Mouse (Mus musculus) heart, postnatal 36 days (tissue): ENCODE results near the gene Spag9. TPM values are rescaled to one million over a fixed set of nuclear protein-coding genes. Genes with fewer than 3 reads are reported as not detected.

Source experiments
- DNase-seq, 2 experiments: peaks; one replicate each; pipeline ENCODE4 v3.0.0; 2021 to 2022
- intact Hi-C: fragments of 180-260 bp; cut with DNase I; formaldehyde crosslinking; loops from one replicate; pipeline ENCODE4 v1.15.1; 2025
- total RNA-seq, 2 experiments: library from RNA; stranded (reverse); gene quantifications; 2 replicates each; pipeline ENCODE4 v1.2.3; 2021

Gene Spag9
- total RNA-seq, 2 experiments from 2014 or later: 147 to 159 TPM

- DNase-seq: no peak
- intact Hi-C loops: no loop called here
Measured at GRCm38 (mm10) chr11:94169596-94169995, 173.7 kb downstream of the Spag9 start.

- DNase-seq: no peak
Measured at GRCm38 (mm10) chr11:94171691-94172090, 175.8 kb downstream of the Spag9 start.

GRCm38 (mm10) chr11:94172186-94172585, 176.3 kb downstream of the Spag9 start:
- no peak for DNase-seq
- intact Hi-C loops: no loop called here

More at GRCm38 (mm10) chr11:94171691-94172090, 175.8 kb downstream of the Spag9 start:
- intact Hi-C loops: no loop called here

GRCm38 (mm10) chr11:94173726-94174146, 177.8 kb downstream of the Spag9 start:
- intact Hi-C loops: no loop called here

GRCm38 (mm10) chr11:94175288-94175687, 179.4 kb downstream of the Spag9 start:
- intact Hi-C loops: no loop called here
- DNase-seq: no peak

More at GRCm38 (mm10) chr11:94173726-94174146, 177.8 kb downstream of the Spag9 start:
- DNase-seq: no peak

Other genes with a start within 250 kb of the Spag9 start
- 1 to 10 TPM; 9.7 to 10.0 TPM for gene Utp18, start 110.3 kb upstream of the Spag9 start, total RNA-seq
- 10 to 100 TPM; 14.5 to 18.1 TPM for gene Mbtd1, start 110.2 kb upstream of the Spag9 start, total RNA-seq
- 1,000 to 10,000 TPM; 1,044 to 1,128 TPM for gene Nme2, start 39.8 kb upstream of the Spag9 start, total RNA-seq
- 10 to 100 TPM; 16.3 to 18.0 TPM for gene Gm20390, start 27.8 kb upstream of the Spag9 start, total RNA-seq
- 10 to 100 TPM; 10.0 to 12.0 TPM for gene Nme1, start 27.6 kb upstream of the Spag9 start, total RNA-seq
- gene Tob1, start 215.4 kb downstream of the Spag9 start, total RNA-seq: 10 to 100 TPM; 53.0 to 55.2 TPM
- gene Wfikkn2, start 249.9 kb downstream of the Spag9 start, total RNA-seq: 1 to 10 TPM; 4.0 to 4.2 TPM